Mouse (Mus musculus): ENCODE data around the gene Pa2g4.
"Not testable (repeated sequence)": the region's sequence is repeated elsewhere in the genome, so short reads cannot be mapped to it uniquely, and the experiment has no call there.

Gene Pa2g4

GRCm38 (mm10) chr10:128565788-128566531, at the start of gene Pa2g4:
Pa2g4 (minus strand) TSS chr10:128565987.
- peak; percentile 99 for DNase-seq

- DNase-seq, result no peak
Observed at GRCm38 (mm10) chr10:128614934-128615333, 49.1 kb upstream of the Pa2g4 start.

- DNase-seq, result not testable (repeated sequence)
Observed at GRCm38 (mm10) chr10:128613820-128614219, 48.0 kb upstream of the Pa2g4 start.

- DNase-seq, result no peak
Observed at GRCm38 (mm10) chr10:128613154-128613440, 47.3 kb upstream of the Pa2g4 start.

GRCm38 (mm10) chr10:128612433-128613153, 46.8 kb upstream of the Pa2g4 start:
- DNase-seq, result peak; percentile 81

- DNase-seq, result no peak
Observed at GRCm38 (mm10) chr10:128606483-128606882, 40.7 kb upstream of the Pa2g4 start.

- DNase-seq, result no peak
Observed at GRCm38 (mm10) chr10:128602470-128603128, 36.8 kb upstream of the Pa2g4 start.

- DNase-seq, result no peak
Observed at GRCm38 (mm10) chr10:128601499-128601898, 35.7 kb upstream of the Pa2g4 start.

GRCm38 (mm10) chr10:128598476-128598875, 32.7 kb upstream of the Pa2g4 start:
- DNase-seq, result no peak

GRCm38 (mm10) chr10:128592797-128593196, 27.0 kb upstream of the Pa2g4 start:
- no peak for DNase-seq

GRCm38 (mm10) chr10:128591436-128591835, 25.6 kb upstream of the Pa2g4 start:
- no peak for DNase-seq

- peak; percentile 78 for DNase-seq
Observed at GRCm38 (mm10) chr10:128590193-128590690, 24.5 kb upstream of the Pa2g4 start.

- peak; percentile 83 for DNase-seq
Observed at GRCm38 (mm10) chr10:128589464-128590192, 23.8 kb upstream of the Pa2g4 start, which contains the start of gene Erbb3. Erbb3 (minus strand) TSS chr10:128589652.

GRCm38 (mm10) chr10:128588775-128589463, 23.1 kb upstream of the Pa2g4 start:
- peak; percentile 60 for DNase-seq

- DNase-seq, result peak; percentile 16
Observed at GRCm38 (mm10) chr10:128588136-128588535, 22.3 kb upstream of the Pa2g4 start.

GRCm38 (mm10) chr10:128587697-128588096, 21.9 kb upstream of the Pa2g4 start:
- peak; percentile 79 for DNase-seq

- no peak for DNase-seq
Observed at GRCm38 (mm10) chr10:128587120-128587519, 21.3 kb upstream of the Pa2g4 start.

- DNase-seq, result no peak
Observed at GRCm38 (mm10) chr10:128586546-128586945, 20.8 kb upstream of the Pa2g4 start.

GRCm38 (mm10) chr10:128584386-128584785, 18.6 kb upstream of the Pa2g4 start:
- peak; percentile 74 for DNase-seq

GRCm38 (mm10) chr10:128583644-128584043, 17.9 kb upstream of the Pa2g4 start:
- peak; percentile 87 for DNase-seq

- no peak for DNase-seq
Observed at GRCm38 (mm10) chr10:128579731-128580130, 13.9 kb upstream of the Pa2g4 start.

- DNase-seq, result no peak
Observed at GRCm38 (mm10) chr10:128579298-128579697, 13.5 kb upstream of the Pa2g4 start.

Data from kidney, postnatal 14 days (tissue).